Mouse (Mus musculus) brain, embryonic 18.5 days (tissue): ENCODE measurements around the gene Klhl26.

Experiments used
- DNase-seq: peaks from one replicate; pipeline ENCODE4 v3.0.0-alpha.2; 2012; ENCODE audit warnings: low read depth, low spot score

Gene Klhl26

DNA sequence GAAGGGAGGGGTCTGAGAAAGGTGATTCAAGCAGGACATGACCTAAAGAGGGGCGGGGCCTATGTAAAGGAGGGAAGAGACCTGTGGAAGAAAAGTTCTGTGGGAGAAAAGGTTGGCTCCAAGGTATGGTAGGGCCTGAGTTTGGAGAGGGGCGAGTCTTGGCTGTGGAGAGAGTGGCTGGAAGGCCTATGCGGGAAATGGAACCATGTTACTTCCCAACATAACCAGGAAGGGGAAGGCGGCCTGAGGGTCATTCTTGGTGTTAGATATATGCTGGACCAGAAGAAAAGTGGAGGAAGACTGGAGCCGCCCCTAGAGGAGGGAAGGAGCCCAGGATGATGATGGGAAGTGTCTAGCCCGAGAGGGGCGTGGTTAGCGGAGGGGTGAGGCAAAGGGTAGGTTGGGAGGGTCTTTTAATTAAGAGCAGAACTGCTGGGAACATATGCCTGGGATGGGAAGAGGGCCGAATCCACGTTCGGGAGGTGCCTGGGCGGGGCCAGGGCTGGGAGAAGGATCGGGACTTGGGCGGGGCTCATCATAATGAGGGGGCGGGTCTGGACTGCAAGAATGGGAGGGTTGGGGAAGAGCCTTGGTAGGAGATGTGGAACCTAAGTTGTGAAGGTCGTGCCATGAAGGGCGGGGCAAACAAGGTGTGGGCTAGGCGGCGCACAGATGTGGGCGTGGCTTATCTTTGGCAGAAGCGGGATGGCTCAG, 658 bp upstream of the Klhl26 start:
- no peak for DNase-seq

DNA sequence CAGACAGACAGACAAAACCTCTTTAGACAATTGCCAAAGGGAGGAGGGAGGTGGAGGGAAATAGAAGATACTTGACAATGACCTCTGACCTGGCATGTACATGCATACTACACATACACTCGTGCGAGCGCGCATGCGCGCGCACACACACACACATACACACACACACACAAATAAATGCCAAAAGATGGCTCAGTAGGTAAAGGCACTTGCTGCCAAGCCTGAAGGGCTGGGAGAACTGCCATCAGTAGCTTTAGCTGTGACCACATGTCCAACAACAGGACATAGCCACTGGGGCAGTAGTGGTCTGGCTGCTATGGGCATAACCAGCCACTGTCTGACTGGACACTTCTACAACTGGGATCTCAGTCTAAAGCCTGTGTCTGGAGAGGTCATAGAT, 4.9 kb downstream of the Klhl26 start:
- no peak for DNase-seq

- no peak for DNase-seq
These were observed 6.8 kb downstream of the Klhl26 start for GRCm38 (mm10) chr8:70469938-70470337.

DNA sequence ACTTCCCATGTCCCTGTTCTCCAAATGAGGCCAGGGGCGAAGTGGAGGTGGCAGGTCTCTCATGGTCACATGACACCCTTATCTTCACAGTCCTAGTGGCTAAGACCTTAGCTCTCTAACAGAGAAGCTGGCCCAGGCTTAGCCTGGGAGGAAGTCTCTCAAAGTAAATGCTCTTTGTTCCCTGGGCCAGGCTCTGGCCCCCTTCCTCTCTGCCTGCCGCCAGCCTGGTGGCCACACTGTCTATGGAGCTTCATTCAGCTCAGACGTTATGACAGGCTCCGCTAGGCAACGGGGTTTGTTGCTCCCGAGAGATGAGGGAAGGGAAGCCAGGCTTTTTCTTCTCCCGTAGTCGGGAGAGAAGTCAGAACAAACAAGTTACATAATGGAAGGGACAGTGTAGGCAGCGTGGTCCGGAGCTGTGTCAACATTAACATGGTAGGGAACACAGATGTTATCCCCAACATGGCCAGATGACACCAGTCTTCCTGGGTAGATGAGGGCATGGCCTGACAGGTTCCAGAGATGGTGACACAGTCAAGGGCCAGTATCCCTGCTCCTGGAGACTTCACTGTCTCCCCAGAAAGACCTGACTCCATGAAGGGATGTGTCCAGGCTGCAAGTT, 7.4 kb downstream of the Klhl26 start:
- no peak for DNase-seq

DNA sequence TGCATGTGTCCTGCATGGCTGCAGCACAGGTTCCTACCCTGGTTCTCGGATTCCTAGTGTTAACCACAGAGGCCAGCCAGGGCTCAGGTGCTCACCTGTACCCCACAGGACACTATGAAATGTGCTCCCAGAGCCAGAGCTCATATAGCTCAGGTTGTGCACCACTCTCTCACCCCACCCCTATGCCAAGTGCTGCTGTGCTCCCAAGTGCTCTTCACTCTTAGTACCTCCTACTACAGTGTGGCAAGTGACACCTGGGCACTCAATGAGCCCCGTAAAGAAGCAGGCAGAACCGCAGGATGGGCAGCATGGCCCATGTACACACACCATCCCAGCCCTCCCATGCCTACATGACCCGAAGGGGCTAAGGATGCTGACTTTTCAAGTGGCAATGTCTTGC, 8.0 kb downstream of the Klhl26 start:
- DNase-seq: no peak

- no peak for DNase-seq
These were observed 8.9 kb downstream of the Klhl26 start for GRCm38 (mm10) chr8:70467907-70468306.

DNA sequence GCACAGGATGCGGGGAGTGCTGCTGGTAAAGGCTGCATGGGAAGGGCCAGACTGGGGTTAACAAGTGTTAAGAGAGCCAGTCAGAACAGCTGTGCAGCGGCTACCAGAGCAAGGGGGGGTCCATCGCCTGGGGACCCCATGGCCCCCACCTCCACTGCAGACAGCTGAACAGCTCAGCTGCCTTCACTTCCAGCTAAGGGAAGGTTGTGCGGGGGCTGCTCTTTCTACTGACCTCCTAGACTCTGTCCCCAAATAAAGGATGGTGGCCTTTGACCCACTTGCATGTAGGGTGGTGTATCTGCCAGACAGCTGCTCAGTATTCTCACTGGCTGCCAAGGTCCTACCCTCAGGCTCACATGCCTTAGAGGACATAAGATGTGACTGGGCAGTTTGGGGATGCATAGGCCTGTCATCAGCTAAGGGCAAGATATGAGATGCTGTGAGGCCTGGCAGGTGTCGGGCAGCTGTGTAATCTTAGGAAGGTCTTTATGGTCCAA, 9.5 kb downstream of the Klhl26 start:
- DNase-seq: no peak

DNA sequence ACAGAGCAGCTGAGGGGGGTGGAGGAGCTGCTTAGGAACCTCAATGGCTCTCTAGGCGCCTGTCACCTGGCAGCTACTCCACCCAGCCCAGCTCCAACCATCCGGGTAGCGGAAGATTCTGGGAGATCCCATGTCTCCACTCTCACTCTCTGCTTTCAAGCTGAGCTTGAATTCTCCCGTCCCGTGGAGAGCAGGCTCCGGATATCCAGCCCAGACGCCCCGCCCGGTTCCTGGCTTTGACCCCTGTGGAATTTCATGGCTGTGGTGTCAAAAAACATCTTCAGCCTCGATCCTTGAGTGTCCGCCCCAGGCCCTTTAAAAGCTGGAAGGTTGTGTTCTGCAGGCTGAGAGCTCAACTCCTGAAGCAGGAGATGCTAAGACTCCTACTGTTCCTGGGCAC, 10.0 kb downstream of the Klhl26 start:
- no peak for DNase-seq

GRCm38 (mm10) chr8:70466305-70466704, 10.5 kb downstream of the Klhl26 start:
- DNase-seq: no peak

DNA sequence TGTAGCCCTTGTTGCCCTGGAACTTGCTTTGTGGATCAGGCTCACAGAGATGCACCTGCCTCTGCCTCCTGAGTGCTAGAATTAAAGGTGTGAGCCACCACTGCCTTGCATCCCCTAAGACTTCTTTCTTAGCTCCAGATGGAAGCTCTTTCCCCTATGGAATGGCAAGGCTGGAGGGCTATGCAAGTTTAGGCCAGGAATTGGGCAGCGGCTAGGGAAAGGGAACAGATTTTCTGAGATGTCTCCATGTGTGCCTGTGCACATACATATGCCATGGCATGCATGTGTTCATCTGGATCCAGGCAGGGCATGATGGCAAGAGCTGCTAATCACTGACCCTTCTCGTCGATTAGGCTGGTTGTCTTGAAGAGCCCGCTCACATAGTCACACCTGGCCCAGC, 11.1 kb downstream of the Klhl26 start:
- no peak for DNase-seq

GRCm38 (mm10) chr8:70464162-70464561, 12.6 kb downstream of the Klhl26 start:
- DNase-seq: no peak

DNA sequence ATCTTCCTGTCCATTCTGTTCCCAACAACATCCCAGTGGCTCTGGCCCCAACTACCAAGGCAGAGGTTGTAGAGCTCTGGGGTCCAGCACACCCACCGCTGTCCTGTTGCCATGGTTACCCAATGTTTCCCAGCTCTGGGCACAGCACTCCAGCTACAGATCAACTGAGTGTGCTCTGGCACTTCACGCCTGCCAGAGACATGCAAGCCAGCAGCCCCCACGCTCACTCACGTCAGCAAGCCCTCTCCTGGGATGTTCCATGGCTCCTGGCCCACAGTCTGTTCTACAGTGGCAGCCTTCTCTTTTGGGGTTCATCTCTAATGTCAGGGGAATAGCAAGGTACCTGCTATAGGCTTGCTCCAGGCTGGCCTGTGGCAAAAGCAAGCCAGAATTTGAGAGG, 13.5 kb downstream of the Klhl26 start:
- DNase-seq: no peak

DNA sequence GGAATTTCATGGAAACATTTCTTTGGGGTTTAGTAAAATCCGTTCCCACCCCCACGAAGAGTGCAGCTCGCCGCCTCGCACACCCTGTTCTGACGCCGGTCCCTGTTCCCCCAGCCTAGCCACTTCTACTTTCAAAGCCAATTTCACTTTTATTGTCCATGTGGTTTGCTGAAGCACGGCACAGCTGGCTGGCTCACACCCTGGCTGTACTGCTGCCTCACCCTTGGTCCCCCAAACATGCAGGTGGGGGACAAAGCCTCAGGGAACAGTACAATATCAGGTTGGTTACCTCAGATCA, 14.3 kb downstream of the Klhl26 start:
- DNase-seq: no peak

GRCm38 (mm10) chr8:70461765-70462515, 14.8 kb downstream of the Klhl26 start:
- DNase-seq: no peak

- DNase-seq: no peak
These were observed 16.2 kb downstream of the Klhl26 start for GRCm38 (mm10) chr8:70460606-70461005.

GRCm38 (mm10) chr8:70460199-70460598, 16.6 kb downstream of the Klhl26 start:
- DNase-seq: no peak

DNA sequence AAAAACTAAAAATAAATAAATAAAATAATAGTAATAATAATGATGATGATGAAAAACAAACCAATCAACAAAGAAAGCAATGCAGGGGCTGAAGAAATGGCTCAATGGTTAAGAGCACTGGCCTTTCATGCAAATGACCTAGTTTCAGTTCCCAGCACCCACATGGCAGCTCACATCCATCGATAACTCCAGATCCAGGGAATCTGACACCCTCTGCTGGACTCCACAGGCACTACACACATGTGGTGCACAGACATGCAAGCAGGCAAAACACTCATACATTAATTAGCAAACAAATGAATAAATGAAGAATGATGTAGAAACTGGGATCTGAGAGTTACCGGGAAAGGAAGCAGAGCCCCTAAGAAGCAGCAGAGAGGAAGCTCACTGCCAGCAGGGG, 17.1 kb downstream of the Klhl26 start:
- no peak for DNase-seq

GRCm38 (mm10) chr8:70458462-70458861, 18.3 kb downstream of the Klhl26 start:
- no peak for DNase-seq

- DNase-seq: no peak
These were observed 18.9 kb downstream of the Klhl26 start for GRCm38 (mm10) chr8:70457882-70458281.

DNA sequence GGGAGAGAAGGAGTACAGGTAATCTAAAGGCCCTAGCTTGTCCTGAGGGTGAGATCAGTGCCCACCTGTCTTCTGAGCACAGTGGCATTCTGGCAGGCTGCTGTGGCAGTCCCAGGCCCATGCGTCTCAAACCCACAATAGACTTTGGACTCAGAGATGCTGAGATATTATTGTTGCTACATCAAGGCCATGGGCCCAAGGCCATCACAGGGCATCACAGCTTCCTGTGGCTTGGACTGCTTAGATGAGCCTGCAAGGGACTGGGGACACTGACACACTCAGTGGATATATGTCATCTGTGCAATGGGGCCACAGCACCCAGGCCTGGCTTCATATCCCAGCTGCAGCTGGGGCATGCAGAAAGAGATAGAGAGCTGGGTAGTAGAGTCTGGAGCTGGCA, 19.8 kb downstream of the Klhl26 start:
- DNase-seq: no peak

DNA sequence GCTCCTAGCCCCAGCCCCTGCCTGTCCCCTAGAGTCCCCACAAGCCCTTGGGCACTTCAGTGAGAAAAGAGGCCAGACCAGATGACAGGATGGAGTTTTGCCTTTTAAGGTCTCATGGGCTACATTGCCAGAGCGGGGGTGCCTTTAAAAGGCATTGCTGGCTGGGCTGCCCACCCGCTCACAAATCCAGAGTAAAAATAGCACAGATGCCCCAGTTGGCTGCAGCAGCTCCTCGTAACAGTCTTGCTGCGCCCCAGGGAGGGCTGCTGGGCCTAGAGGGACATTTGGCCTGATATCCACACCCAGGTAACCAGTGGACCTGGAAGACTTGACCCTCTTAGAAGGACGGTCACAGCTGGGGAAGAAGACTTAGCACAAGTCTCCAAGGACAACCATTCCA, 22.9 kb downstream of the Klhl26 start:
- no peak for DNase-seq

DNA sequence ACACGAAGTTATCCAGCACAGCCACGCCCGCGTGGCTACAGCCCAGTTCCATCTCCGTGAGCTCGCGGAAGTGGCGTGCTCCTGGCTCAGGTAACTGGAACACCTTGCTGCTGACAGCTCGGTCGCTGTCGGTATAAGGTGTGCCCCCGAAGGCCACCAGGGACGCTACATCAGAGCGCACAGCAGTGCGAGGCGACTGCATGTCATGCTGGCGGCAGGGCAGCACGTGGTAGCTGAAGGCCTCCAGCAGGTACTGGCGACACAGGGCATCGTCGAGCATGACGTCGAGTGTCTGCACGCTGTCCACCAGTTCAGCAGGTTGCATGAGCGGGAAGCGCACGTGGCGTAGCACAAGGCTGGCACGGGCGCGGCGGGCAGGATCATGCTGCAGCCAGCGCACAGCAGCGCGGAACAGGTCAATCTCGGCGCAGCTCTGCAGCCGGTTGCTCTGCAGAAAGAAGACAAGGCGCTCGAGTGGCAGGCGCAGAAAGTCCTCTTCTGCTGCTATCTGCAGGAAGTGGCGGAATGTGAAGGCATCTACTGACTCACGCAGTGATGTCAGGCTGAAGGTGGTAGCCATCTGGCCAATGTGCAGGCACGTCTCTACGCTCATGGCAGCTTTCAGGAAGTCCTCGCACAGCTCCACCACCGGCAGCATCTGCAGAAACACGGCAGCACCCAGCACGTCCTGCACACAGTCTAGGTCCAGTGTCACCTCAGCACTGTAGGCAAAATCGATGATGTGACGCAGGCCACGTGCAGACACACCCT, 24.4 kb downstream of the Klhl26 start:
- no peak for DNase-seq
